Mouse (Mus musculus) intestine, embryonic 16.5 days (tissue): ENCODE measurements around the gene Hacd4. TPM values are rescaled to one million over a fixed set of nuclear protein-coding genes. Genes with fewer than 3 reads are reported as not detected.

Experiments
- ATAC-seq: fragments of 200-750 bp; cut with Nextera tagmentation; 2 replicates; pipeline ENCODE4 v1.8.0; 2017; ENCODE audit warnings: moderate TSS enrichment, moderate library complexity
- H3K27ac ChIP-seq: fragments of 300-500 bp; sonication (generic); 2 replicates; pipeline ENCODE4 v1.5.1; 2014; ENCODE audit warnings: mild to moderate bottlenecking, low read length
- H3K27me3 ChIP-seq: fragments of 300-500 bp; sonication (generic); replicated peaks from 2 replicates; pipeline ENCODE4 v1.6.1; 2014; ENCODE audit warnings: low read length, control low read depth, mixed read lengths; ENCODE audit not compliant: control insufficient read depth, insufficient read depth
- H3K36me3 ChIP-seq: fragments of 300-500 bp; sonication (generic); 2 replicates; pipeline ENCODE4 v1.6.1; 2014; ENCODE audit warnings: low read length, control low read depth; ENCODE audit not compliant: control insufficient read depth, insufficient read depth
- H3K4me1 ChIP-seq: fragments of 300-500 bp; sonication (generic); 2 replicates; pipeline ENCODE4 v1.6.1; 2014; ENCODE audit warnings: low read length, control low read depth, mixed read lengths; ENCODE audit not compliant: control insufficient read depth, insufficient read depth
- H3K4me2 ChIP-seq: fragments of 300-500 bp; sonication (generic); 2 replicates; pipeline ENCODE4 v1.6.1; 2014; ENCODE audit warnings: low read depth, low read length, control low read depth
- H3K4me3 ChIP-seq: fragments of 300-500 bp; sonication (generic); 2 replicates; pipeline ENCODE4 v1.5.1; 2014; ENCODE audit warnings: mild to moderate bottlenecking, low read length
- H3K9ac ChIP-seq: fragments of 300-500 bp; sonication (generic); 2 replicates; pipeline ENCODE4 v1.6.1; 2014; ENCODE audit warnings: low read depth, low read length
- H3K9me3 ChIP-seq: fragments of 300-500 bp; sonication (generic); 2 replicates; pipeline ENCODE4 v1.6.1; 2016; ENCODE audit warnings: low read length, control low read depth; ENCODE audit not compliant: control insufficient read depth
- WGBS: fragments of 180-500 bp; shearing (Covaris S2); extraction: QIAGEN DNeasy Blood & Tissue Kit; methylation state at CpG from one replicate; pipeline ENCODE4 v1.1.7; 2014; 5-methylcytosine and 5-hydroxymethylcytosine counted together
- polyA plus RNA-seq: library from polyadenylated mRNA; unstranded; fragments of >200 nt; fragmentation: Nextera tagmentation; extraction: Ambion mirVana; gene quantifications from 2 replicates; pipeline ENCODE4 v1.2.1, GENCODE M21; 2015

Hacd4 gene
- polyA plus RNA-seq, 1 experiment from 2014 or later = 12.1 TPM

- no peak for ATAC-seq
Measured at GRCm38 (mm10) chr4:88462981-88463646, 24.4 kb upstream of the Hacd4 start.

GRCm38 (mm10) chr4:88462501-88462900, 23.8 kb upstream of the Hacd4 start:
- Histone ChIP-seq H3K9me3 (no peaks in the 10 kb centered on the region), H3K4me2 (no peak overlapping the region), H3K27me3 (no peaks in the 10 kb centered on the region), H3K4me3 (no peak overlapping the region), H3K27ac (no peak overlapping the region), H3K4me1 (no peaks in the 10 kb centered on the region), H3K36me3 (no peaks in the 10 kb centered on the region), H3K9ac (no peak overlapping the region)
- ATAC-seq = no peak
- 87% methylated on average over 1 of the region's 1 CpGs for WGBS

More at GRCm38 (mm10) chr4:88462981-88463646, 24.4 kb upstream of the Hacd4 start:
- Histone ChIP-seq H3K27me3 (no peaks in the 10 kb centered on the region), H3K4me2 (no peak overlapping the region), H3K4me3 (no peak overlapping the region), H3K36me3 (no peaks in the 10 kb centered on the region), H3K9me3 (no peaks in the 10 kb centered on the region), H3K4me1 (no peaks in the 10 kb centered on the region), H3K9ac (no peak overlapping the region), H3K27ac (no peak overlapping the region)
- WGBS = 63% methylated on average over 8 of the region's 8 CpGs

- H3K27ac ChIP-seq = no peak overlapping the region
- H3K4me2 ChIP-seq = no peak overlapping the region
- H3K4me3 ChIP-seq = no peak overlapping the region
- H3K4me1 ChIP-seq = no peaks in the 10 kb centered on the region
- no peaks in the 10 kb centered on the region for H3K9me3 ChIP-seq
- H3K27me3 ChIP-seq = no peaks in the 10 kb centered on the region
- ATAC-seq = no peak
- H3K36me3 ChIP-seq = no peaks in the 10 kb centered on the region
- H3K9ac ChIP-seq = no peak overlapping the region
- 61% methylated on average over 2 of the region's 2 CpGs for WGBS
Measured at GRCm38 (mm10) chr4:88461315-88461714, 22.6 kb upstream of the Hacd4 start.

- Histone ChIP-seq H3K27me3 (no peaks in the 10 kb centered on the region), H3K9ac (no peak overlapping the region), H3K4me2 (no peak overlapping the region), H3K27ac (no peak overlapping the region), H3K9me3 (no peaks in the 10 kb centered on the region), H3K36me3 (no peaks in the 10 kb centered on the region), H3K4me1 (no peaks in the 10 kb centered on the region), H3K4me3 (no peak overlapping the region)
- ATAC-seq = no peak
- 62% methylated on average over 2 of the region's 2 CpGs for WGBS
Measured at GRCm38 (mm10) chr4:88458673-88459072, 19.9 kb upstream of the Hacd4 start.

GRCm38 (mm10) chr4:88458093-88458492, 19.4 kb upstream of the Hacd4 start:
- Histone ChIP-seq H3K4me2 (no peak overlapping the region), H3K27ac (no peak overlapping the region), H3K4me3 (no peak overlapping the region), H3K27me3 (no peaks in the 10 kb centered on the region), H3K36me3 (no peaks in the 10 kb centered on the region), H3K4me1 (no peaks in the 10 kb centered on the region), H3K9ac (no peak overlapping the region), H3K9me3 (no peaks in the 10 kb centered on the region)
- WGBS = 86% methylated on average over 1 of the region's 1 CpGs
- no peak for ATAC-seq

- H3K4me1 ChIP-seq = no peaks in the 10 kb centered on the region
- H3K9ac ChIP-seq = no peak overlapping the region
- WGBS = 96% methylated on average over 1 of the region's 1 CpGs
- no peaks in the 10 kb centered on the region for H3K9me3 ChIP-seq
- no peak overlapping the region for H3K4me2 ChIP-seq
- H3K27me3 ChIP-seq = no peaks in the 10 kb centered on the region
- no peak overlapping the region for H3K4me3 ChIP-seq
- H3K27ac ChIP-seq = no peak overlapping the region
- ATAC-seq = no peak
- no peaks in the 10 kb centered on the region for H3K36me3 ChIP-seq
Measured at GRCm38 (mm10) chr4:88450087-88450765, 11.5 kb upstream of the Hacd4 start.

GRCm38 (mm10) chr4:88448976-88449375, 10.2 kb upstream of the Hacd4 start:
- no peaks in the 10 kb centered on the region for H3K9me3 ChIP-seq
- ATAC-seq = no peak
- no peaks in the 10 kb centered on the region for H3K36me3 ChIP-seq
- no peak overlapping the region for H3K9ac ChIP-seq
- no peak overlapping the region for H3K27ac ChIP-seq
- WGBS = 62% methylated on average over 2 of the region's 2 CpGs
- no peak overlapping the region for H3K4me3 ChIP-seq
- H3K27me3 ChIP-seq = no peaks in the 10 kb centered on the region
- no peak overlapping the region for H3K4me2 ChIP-seq
- H3K4me1 ChIP-seq = no peaks in the 10 kb centered on the region

- Histone ChIP-seq H3K36me3 (no peaks in the 10 kb centered on the region), H3K9me3 (no peaks in the 10 kb centered on the region), H3K27ac (no peak overlapping the region), H3K4me1 (peaks cover 7% of the 10 kb centered on the region; the same call in 1 of the 2 replicates), H3K27me3 (no peaks in the 10 kb centered on the region), H3K9ac (no peak overlapping the region), H3K4me3 (no peak overlapping the region), H3K4me2 (no peak overlapping the region)
- 86% methylated on average over 7 of the region's 7 CpGs for WGBS
- ATAC-seq = no peak
Measured at GRCm38 (mm10) chr4:88440814-88441213, 2.1 kb upstream of the Hacd4 start.

GRCm38 (mm10) chr4:88439669-88440123, 968 bp upstream of the Hacd4 start:
- no peaks in the 10 kb centered on the region for H3K27me3 ChIP-seq
- H3K4me2 ChIP-seq = no peak overlapping the region
- no peaks in the 10 kb centered on the region for H3K9me3 ChIP-seq
- no peak for ATAC-seq
- 72% methylated on average over 6 of the region's 6 CpGs for WGBS
- H3K27ac ChIP-seq = no peak overlapping the region
- no peaks in the 10 kb centered on the region for H3K36me3 ChIP-seq
- no peak overlapping the region for H3K4me3 ChIP-seq
- no peak overlapping the region for H3K9ac ChIP-seq
- peaks cover 7% of the 10 kb centered on the region; the same call in 1 of the 2 replicates for H3K4me1 ChIP-seq
